Mouse (Mus musculus): ENCODE measurements at regions not wholly inside any gene's neighbourhood (a gene's known extent, or its start where the extent isn't known, plus 50 kb on each side); places are given as distances from the start of the nearest gene placed in this dataset.

- WGBS = 39% methylated on average over 10 of the region's 10 CpGs
- H3K27me3 ChIP-seq (replicated peaks) = no peaks in the 10 kb centered on the region; the same call in 1 of the 2 replicates
- H3K9me3 ChIP-seq (replicated peaks) = no peaks in the 10 kb centered on the region
- H3K4me2 ChIP-seq = no peak overlapping the region
- H3K27ac ChIP-seq (replicated peaks) = no peak overlapping the region
- no peak overlapping the region for H3K4me3 ChIP-seq (replicated peaks)
- no peaks in the 10 kb centered on the region for H3K36me3 ChIP-seq
- peaks cover 22% of the 10 kb centered on the region for H3K4me1 ChIP-seq
- no peak for ATAC-seq (ENCODE audit: low FRiP score)
- no peak overlapping the region for H3K9ac ChIP-seq (replicated peaks)
Measured at GRCm38 (mm10) chr2:128309541-128310030, 183.7 kb downstream of the Bcl2l11 start.

- Histone ChIP-seq H3K27me3 (replicated peaks) (no peaks in the 10 kb centered on the region; the same call in 1 of the 2 replicates), H3K36me3 (no peaks in the 10 kb centered on the region), H3K9ac (replicated peaks) (no peak overlapping the region), H3K4me2 (no peak overlapping the region), H3K27ac (replicated peaks) (no peak overlapping the region), H3K4me1 (peaks cover 22% of the 10 kb centered on the region), H3K9me3 (replicated peaks) (no peaks in the 10 kb centered on the region), H3K4me3 (replicated peaks) (no peak overlapping the region)
- WGBS = 39% methylated on average over 5 of the region's 5 CpGs
- no peak for ATAC-seq (ENCODE audit: low FRiP score)
Measured at GRCm38 (mm10) chr2:128310081-128310480, 184.2 kb downstream of the Bcl2l11 start.

- H3K27me3 ChIP-seq (replicated peaks) = no peaks in the 10 kb centered on the region; the same call in 1 of the 2 replicates
- H3K4me1 ChIP-seq = peaks cover 22% of the 10 kb centered on the region
- WGBS = 4% methylated on average over 14 of the region's 14 CpGs
- peak overlapping the region; percentile 18 for H3K4me3 ChIP-seq (replicated peaks)
- no peak overlapping the region; the same call in 1 of the 2 replicates for H3K9ac ChIP-seq (replicated peaks)
- peak; percentile 57; the same call in 1 of the 2 replicates for ATAC-seq (ENCODE audit: low FRiP score)
- H3K36me3 ChIP-seq = no peaks in the 10 kb centered on the region
- no peaks in the 10 kb centered on the region for H3K9me3 ChIP-seq (replicated peaks)
- no peak overlapping the region for H3K27ac ChIP-seq (replicated peaks)
- H3K4me2 ChIP-seq = peak overlapping the region; percentile 51
Measured at GRCm38 (mm10) chr2:128312084-128312594, 186.3 kb downstream of the Bcl2l11 start.

GRCm38 (mm10) chr2:128312659-128313581 lies 187.1 kb downstream of the Bcl2l11 start:
- Histone ChIP-seq H3K4me3 (replicated peaks) (no peak overlapping the region), H3K9ac (replicated peaks) (no peak overlapping the region), H3K4me2 (peak overlapping the region; percentile 51), H3K4me1 (peaks cover 22% of the 10 kb centered on the region), H3K36me3 (no peaks in the 10 kb centered on the region), H3K27me3 (replicated peaks) (no peaks in the 10 kb centered on the region; the same call in 1 of the 2 replicates), H3K27ac (replicated peaks) (no peak overlapping the region), H3K9me3 (replicated peaks) (no peaks in the 10 kb centered on the region)
- ATAC-seq (ENCODE audit: low FRiP score) = peak; percentile 47; the same call in 1 of the 2 replicates
- 52% methylated on average over 12 of the region's 12 CpGs for WGBS

- 51% methylated on average over 2 of the region's 2 CpGs for WGBS
Measured at GRCm38 (mm10) chr2:128313582-128313918, 187.7 kb downstream of the Bcl2l11 start.

DNA sequence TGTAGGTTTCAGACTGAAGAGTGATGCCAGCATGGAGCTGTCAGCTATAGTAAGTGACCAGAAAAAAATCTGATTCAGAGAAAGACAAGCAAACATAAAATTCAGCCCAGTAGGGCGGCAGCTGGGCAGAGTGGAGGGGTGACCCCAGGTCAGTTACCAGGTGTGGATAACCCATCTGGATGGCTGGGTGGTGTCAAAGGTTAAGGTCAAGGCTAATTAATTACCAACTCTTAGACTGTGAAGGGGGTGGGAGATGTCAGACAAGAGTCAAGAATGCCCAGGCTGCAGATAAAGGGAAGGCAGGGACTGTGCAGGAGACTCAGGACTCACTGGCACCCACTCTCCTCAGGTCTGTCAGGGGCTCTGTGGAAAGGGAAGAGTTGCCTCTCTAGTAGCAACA lies 188.1 kb downstream of the Bcl2l11 start:
- H3K27me3 ChIP-seq (replicated peaks) = no peaks in the 10 kb centered on the region
- no peak overlapping the region for H3K9ac ChIP-seq (replicated peaks)
- no peaks in the 10 kb centered on the region for H3K36me3 ChIP-seq
- WGBS = 60% methylated on average over 1 of the region's 1 CpGs
- no peak overlapping the region for H3K27ac ChIP-seq (replicated peaks)
- no peak for ATAC-seq (ENCODE audit: low FRiP score)
- no peak overlapping the region for H3K4me2 ChIP-seq
- peaks cover 22% of the 10 kb centered on the region for H3K4me1 ChIP-seq
- H3K4me3 ChIP-seq (replicated peaks) = no peak overlapping the region
- no peaks in the 10 kb centered on the region for H3K9me3 ChIP-seq (replicated peaks)

More at GRCm38 (mm10) chr2:128313582-128313918, 187.7 kb downstream of the Bcl2l11 start:
- no peaks in the 10 kb centered on the region for H3K36me3 ChIP-seq
- no peaks in the 10 kb centered on the region for H3K27me3 ChIP-seq (replicated peaks)
- no peak overlapping the region for H3K9ac ChIP-seq (replicated peaks)
- no peak for ATAC-seq (ENCODE audit: low FRiP score)
- H3K4me2 ChIP-seq = no peak overlapping the region
- peaks cover 22% of the 10 kb centered on the region for H3K4me1 ChIP-seq
- no peaks in the 10 kb centered on the region for H3K9me3 ChIP-seq (replicated peaks)
- H3K4me3 ChIP-seq (replicated peaks) = no peak overlapping the region
- no peak overlapping the region for H3K27ac ChIP-seq (replicated peaks)

DNA sequence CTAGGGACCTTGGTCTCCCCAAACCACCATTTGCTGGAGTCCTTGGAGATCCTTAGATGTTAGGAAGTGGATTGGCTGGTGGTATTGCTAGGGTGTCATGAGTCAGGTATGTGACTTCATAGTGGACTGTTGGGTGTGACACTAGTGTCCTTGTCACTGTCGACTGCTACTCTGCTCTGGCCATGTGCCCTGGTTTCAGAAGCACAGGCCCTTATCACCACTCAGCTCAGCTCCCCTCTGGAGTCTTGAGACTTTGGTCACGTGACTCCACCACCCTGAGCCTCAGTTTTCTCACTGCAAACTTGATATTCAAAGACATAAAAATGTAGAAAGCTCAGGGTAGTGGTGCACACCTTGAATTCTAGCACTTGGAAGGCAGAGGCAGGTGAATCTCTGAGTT lies 190.7 kb downstream of the Bcl2l11 start:
- no peak overlapping the region for H3K4me3 ChIP-seq (replicated peaks)
- ATAC-seq (ENCODE audit: low FRiP score) = no peak
- WGBS = 76% methylated on average over 2 of the region's 2 CpGs
- H3K4me2 ChIP-seq = no peak overlapping the region
- H3K9me3 ChIP-seq (replicated peaks) = no peaks in the 10 kb centered on the region
- H3K36me3 ChIP-seq = no peaks in the 10 kb centered on the region
- no peaks in the 10 kb centered on the region for H3K27me3 ChIP-seq (replicated peaks)
- H3K4me1 ChIP-seq = peaks cover 15% of the 10 kb centered on the region; the same call in 1 of the 2 replicates
- no peak overlapping the region for H3K27ac ChIP-seq (replicated peaks)
- no peak overlapping the region for H3K9ac ChIP-seq (replicated peaks)

DNA sequence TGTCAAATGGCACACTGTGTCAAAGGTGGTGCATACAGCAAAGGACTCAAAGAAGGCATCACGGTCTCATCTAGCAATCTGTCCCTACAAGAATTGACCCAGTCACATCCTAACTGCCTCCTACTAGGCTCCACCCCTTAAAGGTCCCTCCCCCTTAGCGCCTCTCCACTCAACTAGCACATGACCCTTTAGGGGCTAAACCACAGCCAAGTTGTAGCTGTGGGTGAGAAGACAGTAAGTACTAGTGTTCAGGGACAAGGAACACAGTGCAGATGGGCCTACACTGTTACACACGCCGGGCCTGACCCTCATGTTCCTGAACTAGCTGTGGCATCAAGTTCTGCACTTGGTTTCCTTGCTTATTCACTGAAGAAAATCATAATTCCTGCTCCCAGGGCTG lies 192.4 kb downstream of the Bcl2l11 start:
- 0 out of 2 replicates have a peak, but pooled peaks cover under 1% of the 10 kb centered on the region for H3K4me1 ChIP-seq
- no peak for ATAC-seq (ENCODE audit: low FRiP score)
- no peaks in the 10 kb centered on the region for H3K36me3 ChIP-seq
- no peaks in the 10 kb centered on the region for H3K27me3 ChIP-seq (replicated peaks)
- no peaks in the 10 kb centered on the region for H3K9me3 ChIP-seq (replicated peaks)
- H3K4me2 ChIP-seq = no peak overlapping the region
- H3K4me3 ChIP-seq (replicated peaks) = no peak overlapping the region
- no peak overlapping the region for H3K9ac ChIP-seq (replicated peaks)
- WGBS = 80% methylated on average over 4 of the region's 4 CpGs
- H3K27ac ChIP-seq (replicated peaks) = no peak overlapping the region

GRCm38 (mm10) chr2:128318956-128319355 lies 193.1 kb downstream of the Bcl2l11 start:
- H3K4me3 ChIP-seq (replicated peaks) = no peak overlapping the region
- H3K4me1 ChIP-seq = peaks cover 2% of the 10 kb centered on the region; the same call in 1 of the 2 replicates
- WGBS = 76% methylated on average over 5 of the region's 5 CpGs
- no peak overlapping the region for H3K4me2 ChIP-seq
- no peaks in the 10 kb centered on the region for H3K36me3 ChIP-seq
- H3K27me3 ChIP-seq (replicated peaks) = no peaks in the 10 kb centered on the region
- no peak for ATAC-seq (ENCODE audit: low FRiP score)
- no peaks in the 10 kb centered on the region for H3K9me3 ChIP-seq (replicated peaks)
- H3K27ac ChIP-seq (replicated peaks) = no peak overlapping the region
- no peak overlapping the region for H3K9ac ChIP-seq (replicated peaks)

DNA sequence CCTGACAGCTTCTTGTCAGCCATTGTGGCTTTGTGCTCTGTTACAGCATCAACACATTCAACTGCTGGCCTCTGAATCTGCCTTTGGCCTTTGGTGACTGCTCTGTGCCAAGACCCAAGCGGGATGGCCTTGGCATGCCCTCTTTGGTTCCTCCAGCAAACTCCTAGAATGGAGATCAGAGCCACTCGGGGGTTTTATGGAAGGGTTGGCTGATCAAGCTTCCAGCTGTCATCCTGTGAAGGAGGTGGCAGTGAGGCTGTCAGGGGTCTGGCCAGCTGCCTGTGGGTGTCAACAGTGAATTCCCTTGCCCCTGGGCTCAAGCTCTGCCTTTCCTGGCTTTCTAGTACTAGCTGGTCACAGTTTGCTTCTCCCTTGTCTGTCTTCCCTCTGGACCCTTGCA lies 195.6 kb downstream of the Bcl2l11 start:
- 47% methylated on average over 2 of the region's 2 CpGs for WGBS
- Histone ChIP-seq H3K36me3 (no peaks in the 10 kb centered on the region), H3K4me2 (no peak overlapping the region), H3K9me3 (replicated peaks) (no peaks in the 10 kb centered on the region), H3K4me3 (replicated peaks) (no peak overlapping the region), H3K9ac (replicated peaks) (no peak overlapping the region), H3K27ac (replicated peaks) (no peak overlapping the region), H3K4me1 (peaks cover 17% of the 10 kb centered on the region), H3K27me3 (replicated peaks) (no peaks in the 10 kb centered on the region)
- no peak for ATAC-seq (ENCODE audit: low FRiP score)

GRCm38 (mm10) chr2:128324256-128325096 lies 198.6 kb downstream of the Bcl2l11 start:
- Histone ChIP-seq H3K27ac (replicated peaks) (peak overlapping the region; percentile 63), H3K4me3 (replicated peaks) (no peak overlapping the region), H3K4me2 (0 out of 2 replicates have a peak overlapping the region, but pooled peaks have one; percentile 17), H3K36me3 (no peaks in the 10 kb centered on the region), H3K9me3 (replicated peaks) (no peaks in the 10 kb centered on the region), H3K9ac (replicated peaks) (no peak overlapping the region), H3K27me3 (replicated peaks) (no peaks in the 10 kb centered on the region), H3K4me1 (peaks cover 17% of the 10 kb centered on the region)
- peak; percentile 57 for ATAC-seq (ENCODE audit: low FRiP score)
- WGBS = 40% methylated on average over 13 of the region's 13 CpGs

Data from neural tube, embryonic 15.5 days (tissue).